Mouse (Mus musculus) stomach, embryonic 16.5 days (tissue): ENCODE measurements around the gene Trp53inp2. TPM values are rescaled to one million over a fixed set of nuclear protein-coding genes. Genes with fewer than 3 reads are reported as not detected.
A peak's percentile ranks its signal among the peaks of the same experiment; 100 is the strongest.

Experiments
- ATAC-seq: fragments of 200-750 bp; cut with Nextera tagmentation; 2 replicates; pipeline ENCODE4 v1.8.0; 2017; ENCODE audit warnings: moderate number of reproducible peaks, moderate TSS enrichment; ENCODE audit not compliant: insufficient read depth, low FRiP score
- H3K27ac ChIP-seq: fragments of 300-500 bp; sonication (generic); 2 replicates; pipeline ENCODE4 v1.5.1; 2014; ENCODE audit warnings: low read length
- H3K27me3 ChIP-seq: fragments of 300-500 bp; sonication (generic); 2 replicates; pipeline ENCODE4 v1.6.1; 2014; ENCODE audit warnings: low read length, control low read depth, mixed read lengths; ENCODE audit not compliant: control insufficient read depth, insufficient read depth
- H3K36me3 ChIP-seq: fragments of 300-500 bp; sonication (generic); 2 replicates; pipeline ENCODE4 v1.6.1; 2014; ENCODE audit warnings: low read length; ENCODE audit not compliant: control insufficient read depth, insufficient read depth
- H3K4me1 ChIP-seq: fragments of 300-500 bp; sonication (generic); 2 replicates; pipeline ENCODE4 v1.6.1; 2014; ENCODE audit warnings: low read length, control low read depth, mixed read lengths; ENCODE audit not compliant: control insufficient read depth, insufficient read depth
- H3K4me2 ChIP-seq: fragments of 300-500 bp; sonication (generic); 2 replicates; pipeline ENCODE4 v1.6.1; 2014; ENCODE audit warnings: low read depth, low read length, mixed read lengths
- H3K4me3 ChIP-seq: fragments of 300-500 bp; sonication (generic); replicated peaks from 2 replicates; pipeline ENCODE4 v1.5.1; 2014; ENCODE audit warnings: mild to moderate bottlenecking, low read length
- H3K9ac ChIP-seq: fragments of 300-500 bp; sonication (generic); 2 replicates; pipeline ENCODE4 v1.6.1; 2014; ENCODE audit warnings: low read length
- H3K9me3 ChIP-seq: fragments of 300-500 bp; sonication (generic); replicated peaks from 2 replicates; pipeline ENCODE4 v1.6.1; 2016; ENCODE audit warnings: low read length, control low read depth; ENCODE audit not compliant: control insufficient read depth
- WGBS: fragments of 180-500 bp; shearing (Covaris S2); extraction: QIAGEN DNeasy Blood & Tissue Kit; methylation state at CpG from one replicate; pipeline ENCODE4 v1.1.7; 2014; 5-methylcytosine and 5-hydroxymethylcytosine counted together
- polyA plus RNA-seq: library from polyadenylated mRNA; unstranded; fragments of >200 nt; fragmentation: Nextera tagmentation; extraction: Ambion mirVana; gene quantifications from 2 replicates; pipeline ENCODE4 v1.2.1, GENCODE M21; 2015

Trp53inp2 gene
- polyA plus RNA-seq, 1 experiment from 2014 or later, result 34.0 TPM

GRCm38 (mm10) chr2:155381643-155382331 lies 928 bp downstream of the Trp53inp2 start:
- Histone ChIP-seq H3K27me3 (no peaks in the 10 kb centered on the region), H3K4me2 (peak overlapping the region; percentile 63), H3K9me3 (no peaks in the 10 kb centered on the region), H3K36me3 (no peaks in the 10 kb centered on the region), H3K9ac (peak overlapping the region; percentile 84), H3K4me3 (peak overlapping the region; percentile 81), H3K4me1 (peaks cover 16% of the 10 kb centered on the region; the same call in 1 of the 2 replicates), H3K27ac (peak overlapping the region; percentile 96)
- WGBS, result under 1% methylated on average over 68 of the region's 68 CpGs
- ATAC-seq, result peak; percentile 89

- H3K27me3 ChIP-seq, result no peaks in the 10 kb centered on the region
- no peaks in the 10 kb centered on the region for H3K9me3 ChIP-seq
- 21% methylated on average over 6 of the region's 6 CpGs for WGBS
- H3K36me3 ChIP-seq, result no peaks in the 10 kb centered on the region
- peak overlapping the region; percentile 84 for H3K9ac ChIP-seq
- peak overlapping the region; percentile 63 for H3K4me2 ChIP-seq
- peaks cover 16% of the 10 kb centered on the region; the same call in 1 of the 2 replicates for H3K4me1 ChIP-seq
- peak overlapping the region; percentile 81 for H3K4me3 ChIP-seq
- 0 out of 2 replicates have a peak, but pooled peaks have one; percentile 1 for ATAC-seq
- H3K27ac ChIP-seq, result peak overlapping the region; percentile 96
Measured at GRCm38 (mm10) chr2:155382332-155382700, 1.5 kb downstream of the Trp53inp2 start.

GRCm38 (mm10) chr2:155382791-155383438 lies 2.1 kb downstream of the Trp53inp2 start:
- Histone ChIP-seq H3K9me3 (no peaks in the 10 kb centered on the region), H3K36me3 (no peaks in the 10 kb centered on the region), H3K4me2 (peak overlapping the region; percentile 63), H3K27me3 (no peaks in the 10 kb centered on the region), H3K27ac (peak overlapping the region; percentile 96; the same call in 1 of the 2 replicates), H3K9ac (no peak overlapping the region), H3K4me1 (peaks cover 16% of the 10 kb centered on the region; the same call in 1 of the 2 replicates), H3K4me3 (peak overlapping the region; percentile 81; the same call in 1 of the 2 replicates)
- ATAC-seq, result no peak
- WGBS, result 74% methylated on average over 2 of the region's 2 CpGs

- ATAC-seq, result peak; percentile 8; the same call in 1 of the 2 replicates
Measured at GRCm38 (mm10) chr2:155385090-155385489, 4.2 kb downstream of the Trp53inp2 start.

GRCm38 (mm10) chr2:155385731-155386533 lies 5.1 kb downstream of the Trp53inp2 start:
- H3K27me3 ChIP-seq, result no peaks in the 10 kb centered on the region
- peaks cover 4% of the 10 kb centered on the region; the same call in 1 of the 2 replicates for H3K36me3 ChIP-seq
- 53% methylated on average over 18 of the region's 18 CpGs for WGBS
- peaks cover 16% of the 10 kb centered on the region; the same call in 1 of the 2 replicates for H3K4me1 ChIP-seq
- ATAC-seq, result no peak
- H3K4me2 ChIP-seq, result no peak overlapping the region
- no peak overlapping the region for H3K27ac ChIP-seq
- no peaks in the 10 kb centered on the region for H3K9me3 ChIP-seq
- no peak overlapping the region for H3K9ac ChIP-seq
- H3K4me3 ChIP-seq, result no peak overlapping the region

More at GRCm38 (mm10) chr2:155385090-155385489, 4.2 kb downstream of the Trp53inp2 start:
- H3K4me3 ChIP-seq, result no peak overlapping the region
- no peak overlapping the region for H3K9ac ChIP-seq
- no peaks in the 10 kb centered on the region for H3K27me3 ChIP-seq
- H3K4me2 ChIP-seq, result no peak overlapping the region
- peaks cover 16% of the 10 kb centered on the region; the same call in 1 of the 2 replicates for H3K4me1 ChIP-seq
- no peaks in the 10 kb centered on the region for H3K9me3 ChIP-seq
- H3K36me3 ChIP-seq, result peaks cover 4% of the 10 kb centered on the region; the same call in 1 of the 2 replicates
- WGBS, result 31% methylated on average over 7 of the region's 7 CpGs
- no peak overlapping the region for H3K27ac ChIP-seq

GRCm38 (mm10) chr2:155386534-155386899 lies 5.7 kb downstream of the Trp53inp2 start:
- Histone ChIP-seq H3K4me1 (peaks cover 14% of the 10 kb centered on the region; the same call in 1 of the 2 replicates), H3K4me2 (no peak overlapping the region), H3K4me3 (no peak overlapping the region), H3K27ac (no peak overlapping the region), H3K36me3 (peaks cover 4% of the 10 kb centered on the region; the same call in 1 of the 2 replicates), H3K27me3 (no peaks in the 10 kb centered on the region), H3K9me3 (no peaks in the 10 kb centered on the region), H3K9ac (no peak overlapping the region)
- no peak for ATAC-seq
- WGBS, result 22% methylated on average over 27 of the region's 27 CpGs

GRCm38 (mm10) chr2:155387052-155387451 lies 6.2 kb downstream of the Trp53inp2 start:
- 68% methylated on average over 4 of the region's 4 CpGs for WGBS
- H3K27me3 ChIP-seq, result no peaks in the 10 kb centered on the region
- no peak overlapping the region for H3K9ac ChIP-seq

GRCm38 (mm10) chr2:155388573-155388972 lies 7.7 kb downstream of the Trp53inp2 start:
- WGBS, result 94% methylated on average over 2 of the region's 2 CpGs
- Histone ChIP-seq H3K4me3 (no peak overlapping the region), H3K27me3 (no peaks in the 10 kb centered on the region), H3K27ac (no peak overlapping the region), H3K36me3 (peaks cover 4% of the 10 kb centered on the region; the same call in 1 of the 2 replicates), H3K9ac (no peak overlapping the region), H3K4me2 (no peak overlapping the region), H3K9me3 (no peaks in the 10 kb centered on the region), H3K4me1 (0 out of 2 replicates have a peak, but pooled peaks cover 3% of the 10 kb centered on the region)
- ATAC-seq, result no peak

More at GRCm38 (mm10) chr2:155387052-155387451, 6.2 kb downstream of the Trp53inp2 start:
- H3K4me3 ChIP-seq, result no peak overlapping the region
- H3K4me2 ChIP-seq, result no peak overlapping the region
- H3K27ac ChIP-seq, result no peak overlapping the region
- H3K4me1 ChIP-seq, result peaks cover 14% of the 10 kb centered on the region; the same call in 1 of the 2 replicates
- peaks cover 4% of the 10 kb centered on the region; the same call in 1 of the 2 replicates for H3K36me3 ChIP-seq
- no peak for ATAC-seq
- no peaks in the 10 kb centered on the region for H3K9me3 ChIP-seq
